Mouse (Mus musculus): ENCODE data around the gene F5. TPM values are rescaled to one million over a fixed set of nuclear protein-coding genes. Genes with fewer than 3 reads are reported as not detected.

Gene F5
- 10 to 100 TPM; 48.7 to 63.4 TPM for total RNA-seq (2023)

GRCm38 (mm10) chr1:164151387-164152088 is at the start of gene F5:
F5 (plus strand) TSS chr1:164151838.

GRCm38 (mm10) chr1:164114947-164115493 is 36.6 kb upstream of the F5 start, which contains the start of gene Selp:
Selp (plus strand) TSS chr1:164115264.

GRCm38 (mm10) chr1:164248465-164249331 is 97.1 kb downstream of the F5 start, which contains the start of gene Slc19a2:
Slc19a2 (plus strand) TSS chr1:164249046.

Other genes with a start within 250 kb of the F5 start
- gene Scyl3, start 222.7 kb upstream of the F5 start, total RNA-seq (2023): 10 to 100 TPM; 27.4 to 30.6 TPM
- gene BC055324, start 157.0 kb upstream of the F5 start, total RNA-seq (2023): 1 to 10 TPM in 1 of 2 experiments, under 1 TPM in 1; 0.79 to 1.3 TPM
- gene Mettl18, start 156.9 kb upstream of the F5 start, total RNA-seq (2023): 1 to 10 TPM; 1.4 to 2.1 TPM
- gene Sele, start 103.6 kb upstream of the F5 start, total RNA-seq (2023): under 1 TPM in 1 of 2 experiments, not detected in 1; 0.18 TPM
- 100 to 1,000 TPM in 1 of 2 experiments, 10 to 100 TPM in 1; 90.7 to 148 TPM for gene Sell, start 89.9 kb upstream of the F5 start, total RNA-seq (2023)
- 1 to 10 TPM; 1.0 to 4.0 TPM for gene Selp, start 36.6 kb upstream of the F5 start, total RNA-seq (2023)
- 1 to 10 TPM; 5.9 to 6.8 TPM for gene Slc19a2, start 97.2 kb downstream of the F5 start, total RNA-seq (2023)
- gene Ccdc181, start 123.7 kb downstream of the F5 start, total RNA-seq (2023): 1 to 10 TPM; 4.0 to 5.4 TPM
- 1 to 10 TPM; 4.3 to 7.7 TPM for gene Nme7, start 152.3 kb downstream of the F5 start, total RNA-seq (2023)
- gene Blzf1, start 155.7 kb downstream of the F5 start, total RNA-seq (2023): 10 to 100 TPM; 15.6 to 17.5 TPM

All from monocyte, adult 59 days (primary cell).